Mouse (Mus musculus): ENCODE data around the gene Apex2. TPM values are rescaled to one million over a fixed set of nuclear protein-coding genes. Genes with fewer than 3 reads are reported as not detected.

Gene Apex2
- total RNA-seq, 1 experiment = 19.1 TPM

GRCm38 (mm10) chrX:150594176-150594575 is 4.5 kb upstream of the Apex2 start:
- no peak for DNase-seq (ENCODE audit: low read depth, low spot score)
- H3K4me1 ChIP-seq (ENCODE audit: control insufficient read depth in 2 of 2, insufficient read depth in 2 of 2, low read length in 2 of 2, poor library complexity in 1 of 2) = no peaks in the 10 kb centered on the region
- H3K9me3 ChIP-seq (ENCODE audit: control insufficient read depth, insufficient read depth, low read depth, low read length) = no peaks in the 10 kb centered on the region
- in situ Hi-C loops (cut with MboI; ENCODE audit: low sequenced_read_pairs in 2 of 2, unreplicated experiment in 2 of 2) = no loop called here
- H3K4me3 ChIP-seq (ENCODE audit: insufficient read depth in 1 of 2, low read depth in 1 of 2, low read length in 2 of 2, poor library complexity in 1 of 2, severe bottlenecking in 1 of 2) = no peak overlapping the region
- no peak overlapping the region for H3K27ac ChIP-seq (ENCODE audit: insufficient read depth, low read depth, low read length, poor library complexity, severe bottlenecking)
- H3K9ac ChIP-seq (ENCODE audit: insufficient read depth, low read depth, low read length, poor library complexity, severe bottlenecking) = no peak overlapping the region
- no peak for TF ChIP-seq MAFK (IDR thresholded peaks at IDR 0.05; ENCODE audit: insufficient read depth, low read depth, low read length)
- no peak for TF ChIP-seq HCFC1 (IDR thresholded peaks at IDR 0.05; ENCODE audit: borderline replicate concordance, insufficient read depth, low read length)
- no peak for TF ChIP-seq CHD2 (IDR thresholded peaks at IDR 0.05; ENCODE audit: low read depth, low read length)
- no peak for TF ChIP-seq ZNF384 (IDR thresholded peaks at IDR 0.05; ENCODE audit: low read depth, low read length)
- no peak for TF ChIP-seq ZC3H11A (IDR thresholded peaks at IDR 0.05; ENCODE audit: borderline replicate concordance, low read depth, low read length)
- no peaks in the 10 kb centered on the region for H3K36me3 ChIP-seq (ENCODE audit: control insufficient read depth, insufficient read depth, low read length, poor library complexity, severe bottlenecking)

- in situ Hi-C loops (cut with MboI; ENCODE audit: low sequenced_read_pairs in 2 of 2, unreplicated experiment in 2 of 2) = no loop called here
- H3K4me3 ChIP-seq (ENCODE audit: insufficient read depth in 1 of 2, low read depth in 1 of 2, low read length in 2 of 2, poor library complexity in 1 of 2, severe bottlenecking in 1 of 2) = no peak overlapping the region
- H3K9me3 ChIP-seq (ENCODE audit: control insufficient read depth, insufficient read depth, low read depth, low read length) = no peaks in the 10 kb centered on the region
- H3K36me3 ChIP-seq (ENCODE audit: control insufficient read depth, insufficient read depth, low read length, poor library complexity, severe bottlenecking) = no peaks in the 10 kb centered on the region
- H3K9ac ChIP-seq (ENCODE audit: insufficient read depth, low read depth, low read length, poor library complexity, severe bottlenecking) = no peak overlapping the region
- no peak overlapping the region for H3K27ac ChIP-seq (ENCODE audit: insufficient read depth, low read depth, low read length, poor library complexity, severe bottlenecking)
- TF ChIP-seq HCFC1 (IDR thresholded peaks at IDR 0.05; ENCODE audit: borderline replicate concordance, insufficient read depth, low read length) (no peak), CHD2 (IDR thresholded peaks at IDR 0.05; ENCODE audit: low read depth, low read length) (no peak), ZC3H11A (IDR thresholded peaks at IDR 0.05; ENCODE audit: borderline replicate concordance, low read depth, low read length) (no peak), ZNF384 (IDR thresholded peaks at IDR 0.05; ENCODE audit: low read depth, low read length) (no peak), MAFK (IDR thresholded peaks at IDR 0.05; ENCODE audit: insufficient read depth, low read depth, low read length) (no peak)
- no peak for DNase-seq (ENCODE audit: low read depth, low spot score)
- H3K4me1 ChIP-seq (ENCODE audit: control insufficient read depth in 2 of 2, insufficient read depth in 2 of 2, low read length in 2 of 2, poor library complexity in 1 of 2) = no peaks in the 10 kb centered on the region; a peak in 1 of 4 replicates
Measured at GRCm38 (mm10) chrX:150593266-150594035, 3.8 kb upstream of the Apex2 start.

GRCm38 (mm10) chrX:150588023-150588764 is 1.5 kb downstream of the Apex2 start, which contains the start of gene Pfkfb1:
Gene Pfkfb1, plus strand, starts transcription at chrX:150588229.
- peak within 1 kb of the TSS; percentile 91 to 99 for H3K4me3 ChIP-seq (ENCODE audit: insufficient read depth in 1 of 2, low read depth in 1 of 2, low read length in 2 of 2, poor library complexity in 1 of 2, severe bottlenecking in 1 of 2)
- peak; percentile 69 for DNase-seq (ENCODE audit: low read depth, low spot score)
- no peaks in the 10 kb centered on the region; a peak in 1 of 4 replicates for H3K4me1 ChIP-seq (ENCODE audit: control insufficient read depth in 2 of 2, insufficient read depth in 2 of 2, low read length in 2 of 2, poor library complexity in 1 of 2)
- peak within 1 kb of the TSS; percentile 97 for H3K27ac ChIP-seq (ENCODE audit: insufficient read depth, low read depth, low read length, poor library complexity, severe bottlenecking)
- peak within 1 kb of the TSS; percentile 97 for H3K9ac ChIP-seq (ENCODE audit: insufficient read depth, low read depth, low read length, poor library complexity, severe bottlenecking)
- no peaks in the 10 kb centered on the region for H3K9me3 ChIP-seq (ENCODE audit: control insufficient read depth, insufficient read depth, low read depth, low read length)
- TF ChIP-seq HCFC1 (IDR thresholded peaks at IDR 0.05; ENCODE audit: borderline replicate concordance, insufficient read depth, low read length) (no peak), CHD2 (IDR thresholded peaks at IDR 0.05; ENCODE audit: low read depth, low read length) (no peak)
- in situ Hi-C loops (cut with MboI; ENCODE audit: low sequenced_read_pairs in 2 of 2, unreplicated experiment in 2 of 2) = no loop called here
- peaks cover 5% of the 10 kb centered on the region for H3K36me3 ChIP-seq (ENCODE audit: control insufficient read depth, insufficient read depth, low read length, poor library complexity, severe bottlenecking)

- Histone ChIP-seq H3K4me3 (ENCODE audit: insufficient read depth in 1 of 2, low read depth in 1 of 2, low read length in 2 of 2, poor library complexity in 1 of 2, severe bottlenecking in 1 of 2) (no peak overlapping the region), H3K9me3 (ENCODE audit: control insufficient read depth, insufficient read depth, low read depth, low read length) (no peaks in the 10 kb centered on the region), H3K4me1 (ENCODE audit: control insufficient read depth in 2 of 2, insufficient read depth in 2 of 2, low read length in 2 of 2, poor library complexity in 1 of 2) (no peaks in the 10 kb centered on the region; a peak in 1 of 4 replicates), H3K27ac (ENCODE audit: insufficient read depth, low read depth, low read length, poor library complexity, severe bottlenecking) (no peak overlapping the region), H3K36me3 (ENCODE audit: control insufficient read depth, insufficient read depth, low read length, poor library complexity, severe bottlenecking) (peaks cover 5% of the 10 kb centered on the region), H3K9ac (ENCODE audit: insufficient read depth, low read depth, low read length, poor library complexity, severe bottlenecking) (no peak overlapping the region)
- no peak for DNase-seq (ENCODE audit: low read depth, low spot score)
- no peak for TF ChIP-seq HCFC1 (IDR thresholded peaks at IDR 0.05; ENCODE audit: borderline replicate concordance, insufficient read depth, low read length)
- TF ChIP-seq MAFK (IDR thresholded peaks at IDR 0.05; ENCODE audit: insufficient read depth, low read depth, low read length) = no peak
- TF ChIP-seq CHD2 (IDR thresholded peaks at IDR 0.05; ENCODE audit: low read depth, low read length) = no peak
- no peak for TF ChIP-seq ZC3H11A (IDR thresholded peaks at IDR 0.05; ENCODE audit: borderline replicate concordance, low read depth, low read length)
- no peak for TF ChIP-seq ZNF384 (IDR thresholded peaks at IDR 0.05; ENCODE audit: low read depth, low read length)
- in situ Hi-C loops (cut with MboI; ENCODE audit: low sequenced_read_pairs in 2 of 2, unreplicated experiment in 2 of 2) = no loop called here
Measured at GRCm38 (mm10) chrX:150585116-150585515, 4.6 kb downstream of the Apex2 start.

Data from ES-E14 (cell line).